Mouse (Mus musculus) liver, embryonic 16.5 days (tissue): ENCODE measurements around the gene Olfr107. TPM values are rescaled to one million over a fixed set of nuclear protein-coding genes. Genes with fewer than 3 reads are reported as not detected.

Experiments
- ATAC-seq: fragments of 200-750 bp; cut with Nextera tagmentation; 2 replicates; pipeline ENCODE4 v1.8.0; 2017; ENCODE audit warnings: low read depth, mild to moderate bottlenecking, moderate number of reproducible peaks, moderate library complexity
- H3K27ac ChIP-seq: fragments of 300-500 bp; sonication (generic); 2 replicates; pipeline ENCODE4 v1.5.1; 2014; ENCODE audit warnings: mild to moderate bottlenecking, low read length
- H3K27me3 ChIP-seq: fragments of 300-500 bp; sonication (generic); 2 replicates; pipeline ENCODE4 v1.6.1; 2014; ENCODE audit warnings: low read depth, low read length, mixed read lengths; ENCODE audit not compliant: control insufficient read depth, insufficient read depth
- H3K36me3 ChIP-seq: fragments of 300-500 bp; sonication (generic); 2 replicates; pipeline ENCODE4 v1.6.1; 2014; ENCODE audit warnings: mild to moderate bottlenecking; ENCODE audit not compliant: control insufficient read depth, insufficient read depth
- H3K4me1 ChIP-seq: fragments of 300-500 bp; sonication (generic); 2 replicates; pipeline ENCODE4 v1.6.1; 2014; ENCODE audit warnings: low read depth, low read length, mixed read lengths; ENCODE audit not compliant: control insufficient read depth
- H3K4me2 ChIP-seq: fragments of 300-500 bp; sonication (generic); 2 replicates; pipeline ENCODE4 v1.6.1; 2014; ENCODE audit warnings: low read depth, low read length, mixed read lengths
- H3K4me3 ChIP-seq: fragments of 300-500 bp; sonication (generic); 2 replicates; pipeline ENCODE4 v1.5.1; 2014; ENCODE audit warnings: low read depth, mild to moderate bottlenecking, low read length
- H3K9ac ChIP-seq: fragments of 300-500 bp; sonication (generic); 2 replicates; pipeline ENCODE4 v1.6.1; 2014; ENCODE audit warnings: low read depth, low read length
- H3K9me3 ChIP-seq: fragments of 300-500 bp; sonication (generic); replicated peaks from 2 replicates; pipeline ENCODE4 v1.6.1; 2016; ENCODE audit warnings: low read length; ENCODE audit not compliant: control insufficient read depth
- WGBS: fragments of 180-500 bp; shearing (Covaris S2); extraction: QIAGEN DNeasy Blood & Tissue Kit; methylation state at CpG from one replicate; pipeline ENCODE4 v1.1.7; 2014; ENCODE audit not compliant: insufficient replicate concordance; 5-methylcytosine and 5-hydroxymethylcytosine counted together
- polyA plus RNA-seq: library from polyadenylated mRNA; unstranded; fragments of >200 nt; fragmentation: Nextera tagmentation; extraction: Ambion mirVana; gene quantifications from 2 replicates; pipeline ENCODE4 v1.2.1, GENCODE M21; 2015

Olfr107 gene
- not detected in 2 replicates for polyA plus RNA-seq

GRCm38 (mm10) chr17:37398926-37399325 lies at the start of gene Olfr107:
Gene Olfr107, plus strand, starts transcription at chr17:37399226.
- Histone ChIP-seq H3K27me3 (no peaks in the 10 kb centered on the region), H3K9me3 (no peaks in the 10 kb centered on the region), H3K9ac (no peak within 1 kb of the TSS), H3K4me3 (no peak within 1 kb of the TSS), H3K4me1 (no peaks in the 10 kb centered on the region), H3K4me2 (no peak within 1 kb of the TSS), H3K27ac (no peak within 1 kb of the TSS), H3K36me3 (no peaks in the 10 kb centered on the region)
- WGBS: 52% methylated on average over 3 of the region's 3 CpGs
- no peak for ATAC-seq

GRCm38 (mm10) chr17:37359282-37359681 lies 39.7 kb upstream of the Olfr107 start, which contains the start of gene Olfr104-ps:
Gene Olfr104-ps, plus strand, starts transcription at chr17:37359582.
- Histone ChIP-seq H3K4me3 (no peak within 1 kb of the TSS), H3K4me2 (no peak within 1 kb of the TSS), H3K27ac (no peak within 1 kb of the TSS), H3K9ac (no peak within 1 kb of the TSS), H3K36me3 (no peaks in the 10 kb centered on the region), H3K9me3 (no peaks in the 10 kb centered on the region), H3K4me1 (no peaks in the 10 kb centered on the region), H3K27me3 (no peaks in the 10 kb centered on the region)
- no peak for ATAC-seq

- Histone ChIP-seq H3K9me3 (no peaks in the 10 kb centered on the region), H3K9ac (no peak within 1 kb of the TSS), H3K36me3 (no peaks in the 10 kb centered on the region), H3K27me3 (no peaks in the 10 kb centered on the region), H3K27ac (no peak within 1 kb of the TSS), H3K4me2 (no peak within 1 kb of the TSS), H3K4me1 (no peaks in the 10 kb centered on the region), H3K4me3 (no peak within 1 kb of the TSS)
- no peak for ATAC-seq
Measured at GRCm38 (mm10) chr17:37378733-37379132, 20.3 kb upstream of the Olfr107 start, which contains the start of gene Olfr105-ps. Gene Olfr105-ps, plus strand, starts transcription at chr17:37379033.

GRCm38 (mm10) chr17:37390093-37390492 lies 8.9 kb upstream of the Olfr107 start, which contains the start of gene Olfr106-ps:
Gene Olfr106-ps, plus strand, starts transcription at chr17:37390393.
- whole genome bisulfite sequencing: 36% methylated on average over 1 of the region's 1 CpGs
- Histone ChIP-seq H3K27ac (no peak within 1 kb of the TSS), H3K36me3 (no peaks in the 10 kb centered on the region), H3K9ac (no peak within 1 kb of the TSS), H3K4me1 (no peaks in the 10 kb centered on the region), H3K4me3 (no peak within 1 kb of the TSS), H3K9me3 (no peaks in the 10 kb centered on the region), H3K27me3 (no peaks in the 10 kb centered on the region), H3K4me2 (no peak within 1 kb of the TSS)
- no peak for ATAC-seq

- Histone ChIP-seq H3K4me2 (no peak overlapping the region), H3K9me3 (no peaks in the 10 kb centered on the region), H3K4me3 (no peak overlapping the region), H3K4me1 (no peaks in the 10 kb centered on the region), H3K9ac (no peak overlapping the region), H3K27ac (no peak overlapping the region), H3K36me3 (no peaks in the 10 kb centered on the region), H3K27me3 (no peaks in the 10 kb centered on the region)
- no peak for ATAC-seq
Measured at GRCm38 (mm10) chr17:37413380-37413779, 14.4 kb downstream of the Olfr107 start.

GRCm38 (mm10) chr17:37445180-37445579 lies 46.2 kb downstream of the Olfr107 start, which contains the start of gene Olfr108:
Gene Olfr108, plus strand, starts transcription at chr17:37445480.
- Histone ChIP-seq H3K36me3 (no peaks in the 10 kb centered on the region), H3K27ac (no peak within 1 kb of the TSS), H3K4me3 (no peak within 1 kb of the TSS), H3K4me2 (no peak within 1 kb of the TSS), H3K27me3 (no peaks in the 10 kb centered on the region), H3K4me1 (no peaks in the 10 kb centered on the region), H3K9me3 (no peaks in the 10 kb centered on the region), H3K9ac (no peak within 1 kb of the TSS)
- no peak for ATAC-seq
- whole genome bisulfite sequencing: 71% methylated on average over 1 of the region's 1 CpGs

Other genes with a start within 250 kb of the Olfr107 start
- gene Olfr93, start 237.7 kb upstream of the Olfr107 start, polyA plus RNA-seq: not detected in 2 replicates
- not detected in 2 replicates for gene Ubd, start 205.3 kb upstream of the Olfr107 start, polyA plus RNA-seq
- not detected in 2 replicates for gene Olfr94, start 198.2 kb upstream of the Olfr107 start, polyA plus RNA-seq
- not detected in 2 replicates for gene Olfr95, start 186.1 kb upstream of the Olfr107 start, polyA plus RNA-seq
- gene Olfr96, start 179.1 kb upstream of the Olfr107 start, polyA plus RNA-seq: not detected in 2 replicates
- not detected in 2 replicates for gene Olfr97, start 161.9 kb upstream of the Olfr107 start, polyA plus RNA-seq
- not detected in 2 replicates for gene Olfr98, start 135.5 kb upstream of the Olfr107 start, polyA plus RNA-seq
- gene H2-M3, start 129.0 kb upstream of the Olfr107 start, polyA plus RNA-seq: 2.2 and 2.6 TPM in 2 replicates
- gene Olfr99, start 115.8 kb upstream of the Olfr107 start, polyA plus RNA-seq: not detected in 2 replicates
- gene Olfr101, start 94.9 kb upstream of the Olfr107 start, polyA plus RNA-seq: not detected in 2 replicates
- not detected in 2 replicates for gene Olfr102, start 82.2 kb upstream of the Olfr107 start, polyA plus RNA-seq
- not detected in 2 replicates for gene Olfr103, start 59.5 kb upstream of the Olfr107 start, polyA plus RNA-seq
- gene Olfr104-ps, start 39.6 kb upstream of the Olfr107 start, polyA plus RNA-seq: not detected in 2 replicates
- not detected in 2 replicates for gene Olfr105-ps, start 20.2 kb upstream of the Olfr107 start, polyA plus RNA-seq
- gene Olfr106-ps, start 8.8 kb upstream of the Olfr107 start, polyA plus RNA-seq: not detected in 2 replicates
- not detected in 2 replicates for gene Olfr108, start 46.3 kb downstream of the Olfr107 start, polyA plus RNA-seq
- gene Olfr109, start 59.7 kb downstream of the Olfr107 start, polyA plus RNA-seq: not detected in 2 replicates
- gene H2-M2, start 84.3 kb downstream of the Olfr107 start, polyA plus RNA-seq: not detected in 2 replicates
- not detected in 2 replicates for gene Olfr110, start 93.2 kb downstream of the Olfr107 start, polyA plus RNA-seq
- gene Olfr111, start 108.8 kb downstream of the Olfr107 start, polyA plus RNA-seq: not detected in 2 replicates
- not detected in 2 replicates for gene Olfr112, start 170.2 kb downstream of the Olfr107 start, polyA plus RNA-seq
- not detected in 2 replicates for gene Olfr113, start 178.4 kb downstream of the Olfr107 start, polyA plus RNA-seq
- not detected in 2 replicates for gene Olfr114, start 193.5 kb downstream of the Olfr107 start, polyA plus RNA-seq
- not detected in 2 replicates for gene Olfr115, start 227.9 kb downstream of the Olfr107 start, polyA plus RNA-seq
- not detected in 2 replicates for gene Olfr116, start 228.0 kb downstream of the Olfr107 start, polyA plus RNA-seq